Mouse (Mus musculus) testis, postnatal 14 days (tissue): Measurements from ENCODE around the gene Luc7l2.
"Not testable (repeated sequence)": the region's sequence is repeated elsewhere in the genome, so short reads cannot be mapped to it uniquely, and the experiment has no call there.

Experiments
- DNase-seq: peaks from one replicate; pipeline ENCODE4 v3.0.0; 2021; ENCODE audit warnings: low spot score

Gene Luc7l2

GRCm38 (mm10) chr6:38551062-38551988, at the start of gene Luc7l2:
Gene Luc7l2, plus strand, starts transcription at chr6:38551334.
- peak; percentile 99 for DNase-seq

DNA sequence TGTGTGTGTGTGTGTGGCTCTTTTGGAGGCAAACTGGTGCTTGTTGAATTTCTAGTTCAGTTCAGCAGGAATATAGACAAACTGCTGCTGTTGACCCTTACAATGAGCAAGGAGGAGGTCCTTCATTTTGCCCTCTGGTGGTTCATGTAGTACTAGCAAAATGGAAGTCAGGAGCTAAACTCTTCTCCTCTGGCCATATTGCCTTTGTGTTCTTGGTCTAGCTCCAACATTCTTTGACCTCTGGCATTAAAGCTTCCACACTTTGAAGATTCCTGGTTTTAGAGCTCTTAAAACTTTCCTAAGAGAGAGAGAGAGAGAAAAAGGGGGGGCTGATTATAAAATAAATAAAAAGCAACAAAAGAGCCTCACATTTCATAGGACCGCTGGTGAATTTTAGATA, 39.0 kb upstream of the Luc7l2 start:
- no peak for DNase-seq

DNA sequence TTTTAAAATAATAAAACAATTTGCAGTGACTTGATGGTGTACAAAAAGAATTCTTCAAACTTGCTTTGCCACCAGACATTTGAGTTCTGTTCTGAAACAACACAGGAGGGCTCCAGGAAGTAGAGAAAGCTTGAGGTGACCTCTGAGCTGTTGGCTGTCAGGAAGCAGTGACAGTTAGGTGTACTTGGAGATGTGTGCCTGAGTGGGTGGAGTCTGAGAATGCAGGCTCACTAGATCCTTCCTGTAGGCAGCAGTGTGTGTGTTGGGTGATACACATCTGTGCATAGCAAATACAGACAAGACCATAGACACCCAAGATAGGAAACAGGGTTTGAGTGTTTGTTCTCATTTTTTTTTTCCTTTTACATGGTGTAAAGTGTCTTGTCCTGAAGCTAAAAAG, 38.3 kb upstream of the Luc7l2 start:
- DNase-seq, result no peak

- DNase-seq, result no peak
These were observed 35.9 kb upstream of the Luc7l2 start for GRCm38 (mm10) chr6:38515201-38515600.

DNA sequence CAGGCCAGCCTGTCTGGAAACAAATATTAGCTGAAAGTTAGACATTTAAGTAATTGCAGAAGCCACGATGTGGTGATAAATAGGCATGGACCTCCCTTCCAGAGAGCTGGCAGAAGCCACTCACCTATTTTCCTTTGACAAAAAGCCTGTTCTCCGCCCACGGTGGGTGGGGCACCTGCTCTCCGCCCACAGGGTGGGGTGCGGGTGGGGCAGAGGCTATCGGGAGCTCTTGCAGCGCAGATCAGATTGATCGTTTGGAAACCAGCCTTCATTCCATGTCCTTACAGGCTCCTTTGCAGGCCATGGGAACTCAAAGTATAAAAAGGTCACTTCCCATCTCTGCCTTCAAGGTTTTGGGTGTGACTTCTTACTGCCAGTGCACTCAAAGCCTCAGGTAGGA, 27.3 kb upstream of the Luc7l2 start:
- DNase-seq, result no peak

- DNase-seq, result no peak
These were observed 19.8 kb upstream of the Luc7l2 start for GRCm38 (mm10) chr6:38531211-38531820.

DNA sequence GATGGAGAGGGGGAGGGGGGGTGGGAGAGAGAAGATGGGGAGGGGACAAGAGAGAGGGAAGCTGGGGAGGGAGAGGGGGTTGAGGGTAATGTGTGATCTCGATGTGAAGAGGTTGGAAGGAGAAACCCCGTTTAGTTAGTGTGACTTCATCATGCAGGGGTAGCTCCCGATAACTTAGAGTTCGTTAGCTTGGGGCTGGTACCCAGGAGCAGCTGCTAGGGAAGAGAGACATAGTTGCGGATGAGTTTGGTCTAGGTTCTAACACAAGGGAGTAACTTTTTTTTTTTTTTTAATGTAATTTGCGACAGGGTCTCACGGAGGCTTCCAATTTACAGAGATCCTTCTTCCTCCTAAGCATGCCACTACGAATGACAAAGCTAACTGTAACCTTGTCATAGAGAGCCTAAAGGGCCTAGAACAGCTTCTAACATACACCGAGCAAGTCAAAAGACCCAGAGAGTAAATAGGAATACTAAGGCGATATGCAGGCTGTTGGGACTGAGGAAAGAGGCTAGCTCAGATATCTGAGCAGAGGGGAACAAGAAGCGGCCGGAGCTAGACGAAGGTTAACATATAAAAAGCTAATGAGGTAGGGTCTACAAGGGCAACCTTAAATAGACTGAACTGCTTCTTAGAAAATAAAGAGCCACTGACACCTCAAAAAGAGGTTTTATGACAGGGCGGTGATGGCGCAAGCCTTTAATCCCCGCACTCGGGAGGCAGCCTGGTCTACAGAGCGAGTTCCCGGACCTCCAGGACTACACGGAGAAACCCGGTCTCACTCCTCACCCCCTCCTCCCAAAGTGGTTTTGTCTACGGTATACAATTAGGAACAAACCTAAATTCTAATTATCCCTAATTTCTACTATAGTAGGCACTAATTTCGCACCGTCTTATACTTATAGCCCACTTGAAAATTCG, 18.4 kb upstream of the Luc7l2 start:
- DNase-seq, result peak; percentile 52

GRCm38 (mm10) chr6:38533428-38534405, 17.4 kb upstream of the Luc7l2 start, which contains the start of gene Fmc1:
Gene Fmc1, plus strand, starts transcription at chr6:38533502.
- peak; percentile 96 for DNase-seq

DNA sequence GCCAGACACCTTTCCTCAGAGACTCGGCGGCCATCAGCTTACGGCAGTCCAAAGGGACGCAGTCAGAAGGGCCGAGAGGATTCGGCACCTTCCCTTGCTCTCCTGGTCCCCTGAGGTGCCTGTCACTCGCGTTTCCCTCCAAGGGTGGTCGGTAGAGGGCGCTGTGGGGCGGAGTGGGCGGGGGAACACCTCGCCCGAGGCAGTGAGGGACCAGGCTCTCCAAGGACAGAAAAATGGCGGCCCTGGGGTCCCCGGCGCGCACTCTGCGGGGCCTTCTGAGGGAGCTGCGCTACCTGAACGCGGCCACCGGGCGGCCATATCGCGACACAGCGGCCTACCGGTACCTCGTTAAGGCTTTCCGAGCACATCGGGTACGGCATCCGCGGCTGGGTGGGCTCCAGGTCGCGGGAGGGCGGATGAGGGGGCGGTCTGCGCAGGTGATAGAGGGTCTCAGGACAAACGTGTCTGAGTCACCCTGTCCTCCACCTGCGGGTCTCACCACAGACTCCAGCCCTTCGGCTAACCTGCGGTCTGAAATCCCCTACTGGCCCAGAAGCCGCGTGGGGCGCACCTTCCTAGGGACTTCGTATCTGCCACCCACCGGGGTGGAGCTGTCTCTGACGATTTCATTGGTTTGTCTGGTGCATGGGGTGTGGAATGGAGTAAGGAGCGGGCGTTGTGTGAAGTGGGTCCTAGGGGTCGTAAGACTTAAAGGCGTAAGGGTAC, 16.3 kb upstream of the Luc7l2 start:
- peak; percentile 95 for DNase-seq

DNA sequence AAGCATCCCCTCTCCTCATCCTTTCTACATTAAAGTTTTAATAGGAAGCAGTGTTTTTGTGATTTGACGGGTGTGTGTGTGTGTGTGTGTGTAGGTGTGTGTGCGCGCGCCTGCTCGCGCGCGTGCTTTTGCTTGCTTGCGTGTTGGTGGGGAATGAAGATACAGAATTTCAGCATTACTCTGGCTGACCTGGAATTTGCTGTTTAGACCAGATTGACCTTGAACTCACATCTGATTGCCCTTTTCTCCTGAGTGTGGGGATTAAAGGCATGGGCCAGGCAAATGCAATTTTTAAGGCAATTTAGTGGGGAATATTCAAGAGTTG, 15.8 kb upstream of the Luc7l2 start:
- DNase-seq, result no peak

GRCm38 (mm10) chr6:38535788-38536187, 15.3 kb upstream of the Luc7l2 start:
- DNase-seq, result no peak

DNA sequence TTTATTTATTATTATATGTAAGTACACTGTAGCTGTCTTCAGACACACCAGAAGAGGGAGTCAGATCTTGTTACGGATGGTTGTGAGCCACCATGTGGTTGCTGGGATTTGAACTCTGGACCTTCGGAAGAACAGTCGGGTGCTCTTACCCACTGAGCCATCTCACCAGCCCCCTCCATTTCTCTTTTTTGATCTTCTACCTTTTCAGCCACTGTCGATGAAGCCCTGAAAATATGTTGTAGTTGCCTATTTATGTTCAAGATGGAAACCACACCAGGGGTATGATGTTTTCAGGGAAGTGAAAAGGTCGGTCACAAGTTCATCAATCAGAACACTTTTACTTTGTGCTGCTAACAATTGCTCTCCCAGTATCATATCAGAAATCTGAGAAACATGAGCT, 7.0 kb upstream of the Luc7l2 start:
- DNase-seq, result not testable (repeated sequence)

- DNase-seq, result not testable (repeated sequence)
These were observed 4.1 kb upstream of the Luc7l2 start for GRCm38 (mm10) chr6:38547005-38547404.

GRCm38 (mm10) chr6:38547707-38548106, 3.4 kb upstream of the Luc7l2 start:
- no peak for DNase-seq

DNA sequence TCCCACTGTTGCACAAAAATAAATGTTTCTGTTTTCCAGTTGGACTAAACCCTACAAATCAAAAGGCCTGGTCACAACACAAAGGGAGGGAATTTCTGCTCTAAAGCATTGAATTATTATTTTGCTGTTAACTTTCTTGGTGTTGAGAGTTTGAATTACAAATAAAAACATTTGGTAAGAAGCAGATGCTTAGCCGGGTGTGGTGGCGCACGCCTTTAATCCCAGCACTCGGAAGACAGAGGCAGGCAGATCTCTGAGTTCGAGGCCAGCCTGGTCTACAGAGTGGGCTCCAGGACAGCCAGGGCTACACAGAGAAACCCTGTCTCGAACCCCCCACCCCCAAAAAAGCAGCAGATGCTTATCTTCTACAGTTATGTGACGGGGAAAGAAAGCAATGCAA, 2.5 kb upstream of the Luc7l2 start:
- DNase-seq, result not testable (repeated sequence)

DNA sequence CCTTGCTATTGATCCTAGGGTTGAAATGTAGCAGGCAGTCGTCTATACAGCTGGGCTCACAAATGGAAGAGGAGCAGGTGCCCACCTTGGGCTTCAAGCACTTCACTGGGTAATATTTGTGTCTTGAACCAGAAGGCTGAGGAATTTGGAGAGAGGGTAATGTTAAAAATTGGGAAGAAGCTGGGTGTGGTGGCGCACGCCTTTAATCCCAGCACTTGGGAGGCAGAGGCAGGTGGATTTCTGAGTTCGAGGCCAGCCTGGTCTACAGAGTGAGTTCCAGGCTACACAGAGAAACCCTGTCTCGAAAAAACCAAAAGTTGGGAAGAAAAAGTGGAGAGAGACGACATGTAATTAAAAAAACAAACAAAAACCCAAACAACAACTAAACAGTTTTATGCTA, 1.3 kb upstream of the Luc7l2 start:
- not testable (repeated sequence) for DNase-seq

- DNase-seq, result peak; percentile 83
These were observed 678 bp upstream of the Luc7l2 start for GRCm38 (mm10) chr6:38550250-38551061.

GRCm38 (mm10) chr6:38551989-38552635, 978 bp downstream of the Luc7l2 start:
- peak; percentile 99 for DNase-seq

DNA sequence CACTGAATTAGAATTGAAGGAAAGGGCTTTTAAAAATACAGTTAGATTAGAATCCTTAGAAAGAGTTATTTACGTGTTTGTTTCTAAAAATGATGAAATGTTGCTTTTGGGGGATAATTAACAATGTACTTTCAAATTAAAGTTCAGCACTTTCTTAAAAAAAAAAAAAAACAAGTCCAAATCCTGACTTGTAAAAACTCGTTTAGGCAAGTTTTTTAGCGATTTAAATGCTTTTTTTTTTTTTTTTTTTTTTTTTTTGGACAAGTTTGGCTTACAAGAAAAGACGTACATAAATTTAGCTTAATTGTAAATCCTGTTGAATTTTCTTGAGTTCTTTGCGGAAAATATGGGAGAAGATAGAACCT, 1.5 kb downstream of the Luc7l2 start:
- no peak for DNase-seq
